Mouse (Mus musculus) mouse embryonic stem cell (cell line): ENCODE data around the gene Prx.

ENCODE experiments used
- in situ Hi-C, 2 experiments: fragments of 300-500 bp; cut with MboI; formaldehyde crosslinking; loops; 1 replicate in 1 of 2; 3 replicates in 1 of 2; pipeline ENCODE4 v1.14.3; 2019 to 2020; ENCODE audit warnings: low sequenced_read_pairs in 2 of 2, low pct_unique_long_range_greater_than_20kb in 1 of 2, mixed read lengths in 1 of 2; ENCODE audit not compliant: unreplicated experiment in 1 of 2

Prx gene

GRCm38 (mm10) chr7:27541922-27542321 is 42.8 kb downstream of the Prx start:
- in situ Hi-C loops: no loop called here

- in situ Hi-C loops: no loop called here
Measured at GRCm38 (mm10) chr7:27542392-27543033, 43.4 kb downstream of the Prx start.

- in situ Hi-C loops: no loop called here
Measured at GRCm38 (mm10) chr7:27543065-27543464, 43.9 kb downstream of the Prx start.

GRCm38 (mm10) chr7:27543851-27544250 is 44.7 kb downstream of the Prx start:
- in situ Hi-C loops: no loop called here

GRCm38 (mm10) chr7:27544675-27545370 is 45.7 kb downstream of the Prx start:
- in situ Hi-C loops: no loop called here

DNA sequence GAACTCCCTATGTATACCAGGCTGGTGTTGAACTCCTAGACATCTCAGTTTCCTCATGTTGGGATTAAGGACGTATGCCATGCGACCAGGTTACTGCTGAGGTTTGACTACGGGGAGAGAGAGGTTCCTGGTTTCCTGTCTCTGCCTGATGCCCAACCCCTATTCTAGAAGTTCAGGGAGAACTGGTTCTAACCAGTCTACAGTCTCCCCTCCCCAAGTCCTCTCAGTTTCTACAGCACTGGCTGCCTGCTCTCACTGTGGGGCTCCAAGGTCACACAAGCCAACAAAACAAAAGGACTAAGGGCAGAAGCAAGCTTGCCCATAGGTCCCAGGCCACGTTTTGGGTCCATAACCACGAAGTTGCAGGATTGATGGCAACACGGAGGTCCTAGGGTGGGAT is 50.5 kb downstream of the Prx start:
- in situ Hi-C loops: no loop called here

DNA sequence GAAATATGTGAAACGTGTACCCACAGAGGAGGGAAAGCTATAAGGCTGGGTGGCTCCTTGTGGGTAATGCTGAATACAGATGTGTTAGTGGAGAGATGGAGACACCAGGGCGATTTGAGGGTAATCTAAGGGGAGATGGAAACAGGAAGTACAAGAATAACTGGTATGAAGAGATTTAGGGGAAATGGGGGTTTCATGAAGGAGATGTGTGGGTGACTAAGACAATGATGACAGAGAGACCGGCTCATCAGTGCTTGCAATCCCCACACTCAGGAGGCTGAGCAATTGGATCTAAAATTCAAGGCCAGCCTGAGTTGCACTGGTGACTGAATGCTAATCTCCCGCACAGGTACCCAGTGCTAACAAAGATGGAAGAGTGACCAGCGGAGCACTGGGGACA is 52.9 kb downstream of the Prx start:
- in situ Hi-C loops: no loop called here

DNA sequence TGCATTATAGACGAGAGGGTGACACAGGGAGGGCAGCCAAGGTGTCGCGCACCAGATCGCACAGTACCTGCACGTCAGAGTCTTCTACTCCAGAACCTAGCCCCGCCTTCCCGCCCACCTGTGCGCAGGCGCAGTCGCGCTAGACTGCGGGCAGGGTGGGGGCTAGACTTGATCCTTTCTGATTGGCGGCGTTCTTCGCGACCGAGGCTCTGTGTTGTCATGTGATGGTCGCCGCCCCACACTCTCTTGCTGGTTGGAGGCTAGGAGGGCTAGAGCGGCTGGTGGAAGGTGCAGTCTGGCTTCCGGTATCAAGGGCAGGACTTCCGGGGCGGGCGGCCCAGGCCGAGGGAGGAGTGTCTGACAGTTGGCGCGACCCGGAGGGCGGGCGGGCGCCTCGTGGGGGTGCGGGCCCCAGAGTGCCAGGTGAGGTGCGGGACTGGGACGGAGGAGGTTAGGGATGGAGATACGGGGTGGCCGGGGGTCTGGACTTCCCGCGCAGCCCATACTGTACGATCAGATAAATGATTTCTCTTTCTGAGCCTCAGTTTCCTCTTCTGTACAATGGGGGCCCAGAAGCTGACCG is 53.9 kb downstream of the Prx start, which contains the start of the genes Pld3 and 2310022A10Rik:
TSS of gene Pld3 (minus strand) at position 288 of the 583 bp plus-strand sequence.
TSS of gene 2310022A10Rik (plus strand) at position 303 of the 583 bp plus-strand sequence.
- in situ Hi-C loops: no loop called here

GRCm38 (mm10) chr7:27560291-27560887 is 61.3 kb downstream of the Prx start:
- in situ Hi-C loops: no loop called here

DNA sequence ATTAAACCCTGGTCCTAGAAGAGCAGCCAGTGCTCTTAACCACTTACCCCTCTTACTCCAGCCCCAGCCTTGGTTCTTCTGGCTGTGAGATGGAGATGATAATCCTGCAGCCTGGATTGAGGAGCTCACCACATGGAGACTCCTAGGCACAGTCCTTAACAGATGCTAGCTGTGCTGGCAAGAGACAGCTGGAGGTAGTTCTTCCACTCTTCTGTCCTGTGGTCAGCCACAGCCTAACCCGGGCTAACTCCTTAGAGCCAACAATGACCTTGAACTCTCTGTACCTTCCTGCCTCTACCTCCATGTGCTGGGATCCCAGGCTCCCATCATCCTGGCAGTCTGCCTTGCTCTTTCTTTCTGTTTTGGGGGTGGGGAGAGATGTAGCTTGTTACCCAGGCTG is 61.9 kb downstream of the Prx start:
- in situ Hi-C loops: no loop called here
